Mouse (Mus musculus): Measurements from ENCODE around the gene Apoc3. TPM values are rescaled to one million over a fixed set of nuclear protein-coding genes. Genes with fewer than 3 reads are reported as not detected.
A peak's percentile ranks its signal among the peaks of the same experiment; 100 is the strongest.

Apoc3 gene
- polyA plus RNA-seq, 1 experiment: 0.38 TPM

DNA sequence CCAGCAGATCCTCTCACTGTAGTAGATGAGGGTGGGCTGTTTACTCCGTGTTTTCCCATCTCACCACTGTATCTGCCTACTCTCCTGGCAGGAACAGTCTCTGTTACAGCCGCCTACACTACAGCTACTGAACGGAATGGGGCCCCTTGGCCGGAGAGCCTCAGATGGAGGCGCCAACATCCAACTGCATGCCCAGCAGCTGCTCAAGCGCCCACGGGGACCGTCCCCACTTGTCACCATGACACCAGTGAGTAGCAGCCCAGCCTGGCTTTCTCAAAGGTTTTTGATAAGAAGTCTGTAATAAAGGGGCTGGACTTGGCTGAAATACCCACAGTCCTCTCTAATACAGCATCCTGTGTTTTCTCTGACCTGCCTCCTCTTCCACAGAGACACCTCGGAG is 37.0 kb downstream of the Apoc3 start:
- peak; percentile 21 to 54 for DNase-seq (ENCODE audit: extremely low spot score in 1 of 2, low spot score in 1 of 2)

DNA sequence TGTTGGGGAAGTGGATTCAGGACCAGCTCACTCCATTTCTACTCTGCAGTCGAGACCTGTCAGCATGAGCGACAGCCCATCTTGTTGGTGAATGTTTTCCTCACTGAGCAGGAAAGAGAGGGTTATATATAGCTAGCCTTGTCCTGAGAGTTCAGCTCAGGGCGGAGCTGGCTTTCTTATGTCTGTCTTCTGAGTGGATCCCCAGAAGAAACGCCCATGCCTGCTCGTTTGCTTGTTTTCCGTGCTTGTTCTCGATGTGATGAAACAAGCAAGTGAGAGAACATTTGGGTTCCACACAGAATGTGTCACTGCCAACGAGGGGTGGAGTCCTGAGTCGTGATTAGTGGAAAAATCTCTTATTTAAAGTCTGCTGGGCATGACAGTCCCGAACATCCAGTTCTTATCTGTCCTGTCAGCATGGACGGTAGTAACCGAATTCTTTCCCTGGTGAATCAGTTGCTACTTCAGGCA is 38.7 kb downstream of the Apoc3 start:
- DNase-seq (ENCODE audit: extremely low spot score in 1 of 2, low spot score in 1 of 2): no peak

- no peak for DNase-seq (ENCODE audit: extremely low spot score in 1 of 2, low spot score in 1 of 2)
Measured at GRCm38 (mm10) chr9:46194809-46195208, 40.6 kb downstream of the Apoc3 start.

DNA sequence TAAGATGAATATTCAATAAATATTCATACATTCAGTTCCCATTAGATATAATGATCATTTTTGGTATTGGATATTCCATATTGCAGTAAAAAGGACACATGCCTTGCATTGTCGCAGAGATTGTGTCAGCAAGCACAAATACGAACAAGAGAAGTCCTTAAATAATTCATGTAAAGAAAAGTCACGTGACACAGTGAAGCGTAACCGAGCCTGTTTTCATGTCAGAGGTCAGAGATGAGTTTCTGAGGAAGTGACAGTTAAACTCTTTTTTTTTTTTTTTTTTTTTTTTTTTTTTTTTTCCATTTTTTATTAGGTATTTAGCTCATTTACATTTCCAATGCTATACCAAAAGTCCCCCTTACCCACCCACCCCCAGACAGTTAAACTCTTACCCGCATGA is 42.8 kb downstream of the Apoc3 start:
- DNase-seq (ENCODE audit: extremely low spot score in 1 of 2, low spot score in 1 of 2): no peak

- DNase-seq (ENCODE audit: extremely low spot score in 1 of 2, low spot score in 1 of 2): peak in 1 of 2 experiments; percentile 68
Measured at GRCm38 (mm10) chr9:46191644-46192043, 43.8 kb downstream of the Apoc3 start.

DNA sequence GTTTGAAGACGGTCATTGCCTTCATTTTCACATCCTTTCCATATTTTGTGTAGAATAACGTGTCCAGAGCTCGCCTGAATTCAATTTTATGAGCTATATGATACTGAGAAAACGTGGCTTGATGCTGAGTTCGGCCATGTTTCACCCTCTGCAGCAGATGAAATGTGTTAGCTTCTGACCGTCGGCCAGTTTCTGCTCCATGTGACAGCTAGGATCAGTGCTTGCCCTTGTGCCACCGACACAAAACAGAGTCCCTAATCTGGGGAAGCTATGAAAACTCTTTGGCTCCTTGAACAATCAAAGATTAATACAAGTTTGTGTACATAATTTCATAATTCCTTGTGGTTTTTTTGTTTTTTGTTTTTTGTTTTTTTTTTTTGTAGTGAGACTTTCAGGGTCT is 44.2 kb downstream of the Apoc3 start:
- no peak for DNase-seq (ENCODE audit: extremely low spot score in 1 of 2, low spot score in 1 of 2)

DNA sequence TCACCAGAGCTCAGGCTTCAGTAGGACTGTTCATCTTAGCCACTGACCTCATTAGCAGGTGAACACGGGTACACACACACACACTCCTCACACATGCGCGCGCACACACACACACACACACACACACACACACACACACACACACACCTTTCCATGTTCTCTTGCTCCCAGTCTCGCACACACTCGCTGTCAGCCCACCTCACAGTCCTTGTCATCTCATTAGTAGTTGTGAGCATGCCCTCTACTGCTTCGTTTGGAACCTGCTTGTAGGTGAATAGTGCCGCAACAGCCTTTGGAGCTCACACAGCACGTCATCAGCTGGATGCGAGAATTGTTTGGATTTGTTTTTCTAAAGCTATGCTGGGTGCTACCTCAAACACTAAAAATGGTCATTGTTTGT is 46.1 kb downstream of the Apoc3 start:
- DNase-seq (ENCODE audit: extremely low spot score in 1 of 2, low spot score in 1 of 2): no peak

DNA sequence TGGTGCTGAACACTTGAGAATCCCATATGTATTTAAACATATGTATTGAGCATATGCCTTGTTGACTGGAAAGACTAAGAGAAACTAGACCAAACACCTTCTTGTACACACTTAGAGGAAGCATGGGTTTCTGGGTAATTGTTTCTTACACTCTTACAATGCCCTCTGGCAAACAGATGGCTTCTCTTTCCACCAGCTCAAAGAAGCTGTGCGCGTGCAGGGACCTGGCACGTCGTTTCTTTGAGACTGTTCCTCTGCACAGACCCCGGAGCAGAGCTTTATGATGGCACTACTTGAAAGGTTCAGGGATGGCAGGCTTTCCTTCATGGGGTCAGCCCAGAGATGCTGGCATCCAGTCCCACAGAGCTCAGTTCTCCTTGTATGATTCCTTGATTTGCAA is 46.5 kb downstream of the Apoc3 start:
- DNase-seq (ENCODE audit: extremely low spot score in 1 of 2, low spot score in 1 of 2): no peak

- no peak for DNase-seq (ENCODE audit: extremely low spot score in 1 of 2, low spot score in 1 of 2)
Measured at GRCm38 (mm10) chr9:46188370-46188769, 47.1 kb downstream of the Apoc3 start.

- DNase-seq (ENCODE audit: extremely low spot score in 1 of 2, low spot score in 1 of 2): no peak
Measured at GRCm38 (mm10) chr9:46186387-46186786, 49.0 kb downstream of the Apoc3 start.

DNA sequence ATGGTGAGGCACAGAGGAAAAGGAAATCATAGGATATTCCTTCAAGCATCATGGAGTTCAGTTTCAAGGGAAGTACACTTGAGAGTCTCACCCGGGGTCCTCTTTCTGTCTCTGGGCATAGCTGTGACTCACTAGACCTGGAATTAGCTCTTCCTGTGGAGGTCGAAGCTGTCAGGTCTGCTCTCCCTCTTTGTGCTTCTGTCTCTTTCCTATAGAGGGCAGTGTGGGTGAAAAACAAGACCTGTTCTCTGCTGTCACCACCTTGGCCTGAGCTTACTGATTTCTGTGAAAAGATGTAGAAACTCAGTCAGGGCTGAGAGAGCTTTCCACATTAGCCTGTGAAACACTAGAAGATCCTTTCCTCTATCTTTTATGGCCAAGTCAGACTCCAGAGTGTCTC is 50.2 kb downstream of the Apoc3 start:
- DNase-seq (ENCODE audit: extremely low spot score in 1 of 2, low spot score in 1 of 2): peak in 1 of 2 experiments; percentile 57

DNA sequence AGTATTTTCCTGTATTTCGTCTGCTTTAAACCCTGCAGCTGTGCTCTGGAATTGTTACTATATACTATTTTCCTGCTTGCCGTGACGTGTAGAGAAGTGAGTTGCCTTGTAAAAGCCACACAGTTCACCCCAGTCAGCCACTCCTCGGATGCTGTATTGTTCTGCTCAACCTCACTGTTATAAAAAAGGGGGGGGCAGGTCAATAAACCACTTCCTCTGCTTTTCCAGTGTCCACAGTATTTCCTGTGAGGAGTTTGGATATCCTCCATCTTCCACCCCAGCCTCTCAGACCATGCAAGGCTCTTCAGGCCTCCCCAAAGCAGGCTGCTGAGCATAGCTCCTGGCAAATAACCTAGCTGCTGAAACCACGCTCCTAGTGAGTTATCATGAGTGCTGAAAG is 50.9 kb downstream of the Apoc3 start:
- no peak for DNase-seq (ENCODE audit: extremely low spot score in 1 of 2, low spot score in 1 of 2)

Other genes with a start within 250 kb of the Apoc3 start
- gene Pafah1b2, start 222.9 kb downstream of the Apoc3 start, polyA plus RNA-seq (2012; rRNA removed): 99.0 and 106 TPM in 2 replicates
- gene Sik3, start 222.8 kb downstream of the Apoc3 start, polyA plus RNA-seq (2012; rRNA removed): 54.9 and 56.6 TPM in 2 replicates
- 2.4 and 4.1 TPM in 2 replicates for gene Apoa1, start 7.1 kb downstream of the Apoc3 start, polyA plus RNA-seq (2012; rRNA removed)
- gene Apoa4, start 5.1 kb upstream of the Apoc3 start, polyA plus RNA-seq (2012; rRNA removed): 0.26 and 0.76 TPM in 2 replicates
- not detected in 2 replicates for gene Apoa5, start 33.0 kb upstream of the Apoc3 start, polyA plus RNA-seq (2012; rRNA removed)
- gene Zpr1, start 37.4 kb upstream of the Apoc3 start, polyA plus RNA-seq (2012; rRNA removed): 38.3 and 41.7 TPM in 2 replicates
- gene Bud13, start 47.4 kb upstream of the Apoc3 start, polyA plus RNA-seq (2012; rRNA removed): 9.7 and 10.5 TPM in 2 replicates
- gene 4931429L15Rik, start 84.3 kb upstream of the Apoc3 start, polyA plus RNA-seq (2012; rRNA removed): 0.04 TPM in 1 of 2 replicates, not detected in the other